Mouse (Mus musculus) forebrain, embryonic 16.5 days (tissue): ENCODE data around the gene Marco. TPM values are rescaled to one million over a fixed set of nuclear protein-coding genes. Genes with fewer than 3 reads are reported as not detected.

Source experiments
- ATAC-seq: fragments of 200-750 bp; cut with Nextera tagmentation; 2 replicates; pipeline ENCODE4 v1.8.0; 2017; ENCODE audit warnings: mild to moderate bottlenecking, moderate library complexity
- H3K27ac ChIP-seq: fragments of 300-500 bp; sonication (generic); 2 replicates; pipeline ENCODE4 v1.5.1; 2014; ENCODE audit warnings: low read length, control low read depth
- H3K27me3 ChIP-seq: fragments of 300-500 bp; sonication (generic); replicated peaks from 2 replicates; pipeline ENCODE4 v1.6.1; 2014; ENCODE audit warnings: low read length; ENCODE audit not compliant: control insufficient read depth, insufficient read depth
- H3K36me3 ChIP-seq: fragments of 300-500 bp; sonication (generic); 2 replicates; pipeline ENCODE4 v1.6.1; 2014; ENCODE audit not compliant: control insufficient read depth, insufficient read depth
- H3K4me1 ChIP-seq: fragments of 300-500 bp; sonication (generic); replicated peaks from 2 replicates; pipeline ENCODE4 v1.6.1; 2014; ENCODE audit warnings: low read length; ENCODE audit not compliant: control insufficient read depth, insufficient read depth
- H3K4me2 ChIP-seq: fragments of 300-500 bp; sonication (generic); 2 replicates; pipeline ENCODE4 v1.6.1; 2014; ENCODE audit warnings: mild to moderate bottlenecking, low read length, control low read depth
- H3K4me3 ChIP-seq: fragments of 300-500 bp; sonication (generic); replicated peaks from 2 replicates; pipeline ENCODE4 v1.5.1; 2014; ENCODE audit warnings: mild to moderate bottlenecking, low read length, control low read depth
- H3K9ac ChIP-seq: fragments of 300-500 bp; sonication (generic); replicated peaks from 2 replicates; pipeline ENCODE4 v1.6.1; 2014; ENCODE audit warnings: low read depth, low read length, control low read depth
- H3K9me3 ChIP-seq: fragments of 300-500 bp; sonication (generic); 2 replicates; pipeline ENCODE4 v1.6.1; 2016; ENCODE audit warnings: low read length; ENCODE audit not compliant: control insufficient read depth
- WGBS: fragments of 180-500 bp; shearing (Covaris S2); extraction: QIAGEN DNeasy Blood & Tissue Kit; methylation state at CpG from one replicate; pipeline ENCODE4 v1.1.7; 2014; 5-methylcytosine and 5-hydroxymethylcytosine counted together
- polyA plus RNA-seq: library from polyadenylated mRNA; unstranded; fragments of >200 nt; fragmentation: Nextera tagmentation; extraction: Ambion mirVana; gene quantifications from 2 replicates; pipeline ENCODE4 v1.2.1, GENCODE M21; 2015

Marco gene
- polyA plus RNA-seq, 1 experiment from 2014 or later: 0.10 TPM

DNA sequence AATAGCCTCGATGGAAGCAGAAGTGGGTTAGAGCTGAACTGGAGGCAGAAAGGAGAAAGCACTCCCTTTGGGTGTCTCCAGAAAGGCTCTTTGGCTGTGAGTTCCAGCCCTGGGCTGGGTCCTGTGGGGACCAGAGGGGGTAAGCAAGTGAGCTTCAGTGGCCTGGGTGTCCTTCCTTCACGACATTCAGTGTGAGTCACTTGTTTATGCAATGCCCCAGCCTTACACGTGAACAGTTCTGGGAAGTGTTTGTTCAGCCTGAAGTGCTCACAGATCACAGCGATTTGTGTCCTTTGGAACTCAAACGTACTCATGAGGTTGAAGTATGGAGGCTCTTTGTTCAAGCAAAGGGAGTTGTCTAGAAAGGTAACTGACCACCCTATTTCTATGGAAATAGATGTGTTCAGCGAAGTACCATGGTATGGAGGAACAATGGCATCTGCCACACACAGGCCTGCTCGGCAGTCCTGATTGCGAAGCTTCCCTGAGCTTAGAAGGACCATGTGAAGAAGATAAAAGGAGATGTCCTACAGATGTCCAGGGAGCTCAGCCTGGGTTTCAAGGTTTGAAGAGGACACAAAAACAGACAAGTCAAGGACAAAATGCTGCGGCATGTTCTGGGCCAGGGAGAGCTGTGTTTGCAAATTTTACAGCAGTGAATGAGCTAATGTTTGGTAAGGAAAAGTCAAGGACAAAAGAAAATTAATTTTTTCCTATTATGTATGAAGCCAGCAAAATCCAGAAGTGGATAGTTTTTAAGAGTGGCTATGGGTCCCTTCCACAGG, 53.1 kb downstream of the Marco start:
- Histone ChIP-seq H3K36me3 (no peaks in the 10 kb centered on the region), H3K27me3 (no peaks in the 10 kb centered on the region), H3K27ac (no peak overlapping the region), H3K4me3 (no peak overlapping the region), H3K9me3 (no peaks in the 10 kb centered on the region), H3K9ac (no peak overlapping the region), H3K4me1 (no peaks in the 10 kb centered on the region), H3K4me2 (no peak overlapping the region)
- ATAC-seq: no peak
- 85% methylated on average over 9 of the region's 9 CpGs for WGBS

DNA sequence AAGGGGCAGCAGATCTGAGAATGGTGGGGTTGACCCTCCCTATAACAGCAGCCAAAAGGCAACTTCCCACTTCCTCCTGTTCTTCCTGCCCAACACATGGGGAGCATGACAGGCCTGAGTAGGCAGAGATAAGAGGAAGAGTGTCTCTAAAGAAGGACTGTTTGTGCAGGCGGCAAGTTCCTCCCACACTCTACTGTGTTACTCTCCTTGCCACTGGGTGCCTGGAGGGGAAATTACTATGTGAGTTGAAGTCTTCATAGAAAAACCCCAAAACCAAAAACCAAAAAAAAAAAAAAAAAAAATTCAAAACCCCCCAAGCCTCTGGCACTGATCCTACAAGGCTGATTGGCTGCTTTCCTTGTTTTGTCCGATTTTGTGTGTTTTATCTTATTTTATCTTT, 55.2 kb downstream of the Marco start:
- H3K36me3 ChIP-seq: no peaks in the 10 kb centered on the region
- no peak overlapping the region for H3K4me3 ChIP-seq
- 82% methylated on average over 2 of the region's 2 CpGs for WGBS
- no peak overlapping the region for H3K27ac ChIP-seq
- ATAC-seq: no peak
- no peaks in the 10 kb centered on the region for H3K27me3 ChIP-seq
- no peak overlapping the region for H3K4me2 ChIP-seq
- H3K9ac ChIP-seq: no peak overlapping the region
- no peaks in the 10 kb centered on the region for H3K9me3 ChIP-seq
- no peaks in the 10 kb centered on the region for H3K4me1 ChIP-seq

DNA sequence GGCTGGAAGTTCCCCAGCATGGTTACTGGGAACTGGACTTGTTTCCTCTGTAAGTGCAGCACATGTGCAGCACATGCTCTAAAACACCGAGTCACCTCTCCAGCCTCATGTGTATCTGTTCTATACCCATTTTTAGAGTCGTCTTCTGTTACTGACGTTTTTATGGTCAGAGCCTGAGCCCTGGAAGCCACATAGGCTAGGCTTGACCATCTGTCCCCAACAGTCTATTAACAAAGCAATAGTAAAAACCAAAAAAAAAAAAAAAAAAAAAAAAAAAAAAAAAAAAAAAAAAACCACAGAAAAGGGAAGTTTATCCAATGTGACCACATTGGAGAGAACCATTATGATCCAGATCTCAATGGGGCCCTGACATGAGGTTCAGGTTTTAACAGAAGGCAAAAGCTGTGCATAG, 61.6 kb downstream of the Marco start:
- WGBS: 81% methylated on average over 3 of the region's 3 CpGs
- H3K9ac ChIP-seq: no peak overlapping the region
- H3K36me3 ChIP-seq: no peaks in the 10 kb centered on the region
- no peak overlapping the region for H3K27ac ChIP-seq
- H3K4me2 ChIP-seq: no peak overlapping the region
- H3K9me3 ChIP-seq: no peaks in the 10 kb centered on the region
- no peak overlapping the region for H3K4me3 ChIP-seq
- no peak for ATAC-seq
- H3K4me1 ChIP-seq: no peaks in the 10 kb centered on the region
- no peaks in the 10 kb centered on the region for H3K27me3 ChIP-seq

DNA sequence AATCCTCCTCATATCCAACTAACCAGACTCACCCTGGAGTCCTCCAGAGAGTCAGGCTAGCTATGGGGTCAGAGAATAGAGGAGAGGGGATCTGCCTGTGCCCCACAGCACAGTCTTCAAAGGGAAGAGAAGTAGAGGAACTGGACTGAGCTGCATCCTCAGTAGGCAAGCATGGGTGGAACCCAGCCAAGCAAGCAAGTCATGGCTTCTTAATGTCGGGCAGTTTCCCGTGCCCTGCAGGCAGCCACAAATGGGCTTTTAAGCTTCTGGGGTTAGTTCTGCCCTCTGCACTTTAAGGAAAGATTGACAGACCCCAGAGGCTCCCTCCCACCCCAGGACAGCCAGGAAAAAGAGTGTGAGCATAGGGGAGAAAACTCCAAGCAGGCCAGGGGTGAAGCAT, 63.2 kb downstream of the Marco start:
- ATAC-seq: no peak

DNA sequence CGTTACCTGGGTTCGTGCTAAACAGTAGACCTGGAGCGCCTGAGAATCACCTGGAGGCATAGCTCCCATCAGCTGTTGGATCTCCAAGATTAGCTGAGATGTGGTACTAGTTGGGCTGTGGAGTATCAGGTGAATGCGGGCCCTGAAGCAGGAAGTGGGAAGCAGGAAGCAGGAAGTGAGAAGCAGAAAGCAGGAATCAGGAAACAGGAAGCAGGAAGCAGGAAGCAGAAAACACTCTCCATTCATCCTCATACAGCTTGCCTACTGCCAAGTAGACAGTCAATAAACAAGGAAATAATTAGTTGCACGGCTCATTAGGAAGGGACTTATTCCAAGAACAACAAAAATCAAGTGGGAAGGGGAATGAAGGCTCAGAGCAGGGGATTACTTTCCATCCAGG, 69.2 kb downstream of the Marco start:
- H3K9ac ChIP-seq: no peak overlapping the region
- no peaks in the 10 kb centered on the region for H3K4me1 ChIP-seq
- H3K27me3 ChIP-seq: no peaks in the 10 kb centered on the region
- H3K4me2 ChIP-seq: no peak overlapping the region
- no peak overlapping the region for H3K4me3 ChIP-seq
- 86% methylated on average over 5 of the region's 5 CpGs for WGBS
- no peaks in the 10 kb centered on the region for H3K36me3 ChIP-seq
- no peak for ATAC-seq
- H3K27ac ChIP-seq: no peak overlapping the region
- H3K9me3 ChIP-seq: no peaks in the 10 kb centered on the region

More for the DNA sequence above, 63.2 kb downstream of the Marco start:
- WGBS: 31% methylated on average over 2 of the region's 2 CpGs
- H3K9ac ChIP-seq: no peak overlapping the region
- no peaks in the 10 kb centered on the region for H3K27me3 ChIP-seq
- H3K36me3 ChIP-seq: no peaks in the 10 kb centered on the region
- no peaks in the 10 kb centered on the region for H3K9me3 ChIP-seq
- H3K4me1 ChIP-seq: no peaks in the 10 kb centered on the region
- no peak overlapping the region for H3K27ac ChIP-seq
- no peak overlapping the region for H3K4me3 ChIP-seq
- no peak overlapping the region for H3K4me2 ChIP-seq

DNA sequence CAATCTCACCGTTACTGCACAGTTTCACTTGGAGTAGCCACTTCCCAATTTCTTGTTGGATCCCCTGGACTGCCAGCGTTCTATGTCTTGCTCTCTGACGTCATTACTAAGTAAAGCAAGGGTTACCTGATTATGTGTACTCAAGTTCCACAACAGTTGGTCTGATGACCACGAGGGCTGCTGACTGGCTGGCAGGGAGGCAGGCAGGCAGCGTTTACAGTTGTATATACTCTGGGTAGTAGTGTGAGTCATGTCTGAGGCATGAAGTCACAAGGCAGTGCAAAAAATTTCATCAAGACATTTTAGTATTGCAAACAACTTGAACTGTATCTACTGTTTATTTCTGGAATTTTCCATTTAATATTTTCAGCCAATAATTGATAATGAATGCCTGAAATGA, 74.7 kb downstream of the Marco start:
- no peak overlapping the region for H3K4me2 ChIP-seq
- no peak for ATAC-seq
- H3K27ac ChIP-seq: no peak overlapping the region
- no peaks in the 10 kb centered on the region for H3K9me3 ChIP-seq
- WGBS: 84% methylated on average over 5 of the region's 5 CpGs
- H3K27me3 ChIP-seq: no peaks in the 10 kb centered on the region
- no peaks in the 10 kb centered on the region for H3K4me1 ChIP-seq
- no peak overlapping the region for H3K4me3 ChIP-seq
- no peak overlapping the region for H3K9ac ChIP-seq
- H3K36me3 ChIP-seq: no peaks in the 10 kb centered on the region

DNA sequence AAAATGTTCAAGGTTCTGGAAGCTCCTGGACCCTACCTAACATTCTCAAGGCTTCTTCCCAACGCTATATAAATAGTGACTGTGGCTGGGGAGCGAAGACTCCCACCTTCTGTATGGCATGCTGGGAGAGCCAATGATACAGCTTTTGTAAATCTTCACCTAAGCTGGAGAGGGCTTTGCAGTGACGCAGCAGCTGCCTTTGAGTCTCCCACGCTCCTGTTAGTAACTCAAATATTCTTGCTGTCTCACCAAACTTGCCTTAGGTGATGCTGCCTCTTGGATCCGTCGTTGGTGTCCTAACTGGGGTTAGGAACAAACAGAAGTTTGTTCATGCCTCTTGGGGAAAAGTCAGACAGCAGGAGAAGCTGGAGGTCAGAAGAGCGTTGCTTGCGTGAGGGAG, 79.2 kb downstream of the Marco start:
- Histone ChIP-seq H3K9me3 (no peaks in the 10 kb centered on the region), H3K9ac (no peak overlapping the region), H3K27ac (no peak overlapping the region), H3K4me2 (no peak overlapping the region), H3K27me3 (no peaks in the 10 kb centered on the region), H3K4me3 (no peak overlapping the region), H3K36me3 (no peaks in the 10 kb centered on the region), H3K4me1 (no peaks in the 10 kb centered on the region)
- 87% methylated on average over 8 of the region's 8 CpGs for WGBS
- no peak for ATAC-seq

Other genes starting within 250 kb of the Marco start
- 2.8 and 3.4 TPM in 2 replicates for gene Steap3, start 232.3 kb downstream of the Marco start, polyA plus RNA-seq
- gene C1ql2, start 164.4 kb downstream of the Marco start, polyA plus RNA-seq: 0.47 and 0.81 TPM in 2 replicates
- 0.39 TPM in 1 of 2 replicates, not detected in the other for gene En1, start 97.4 kb upstream of the Marco start, polyA plus RNA-seq